ENCODE assay signal across 34 mouse cellular contexts in the genomic region with DNA sequence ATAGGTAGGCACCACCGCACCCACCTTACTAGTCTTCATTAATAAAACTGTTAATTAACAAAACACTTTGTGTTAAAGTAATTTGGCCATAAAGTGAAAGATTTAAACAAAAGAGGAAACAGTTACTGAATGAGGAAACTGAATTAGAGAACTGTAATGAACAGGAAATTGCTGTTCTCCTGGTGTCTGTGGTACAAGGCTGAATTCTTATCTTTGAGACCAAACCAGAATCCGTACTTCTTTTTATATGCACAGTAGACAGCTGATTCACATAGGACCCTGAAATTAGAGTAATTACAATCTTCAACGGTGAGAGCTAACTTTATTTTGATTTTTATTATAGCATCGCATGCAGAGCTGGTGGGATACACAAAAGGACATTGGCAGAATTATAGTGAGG. TPM values are rescaled to one million over a fixed set of nuclear protein-coding genes. Genes with fewer than 3 reads are reported as not detected.
DNase-seq lines count a peak whose midpoint lies in the region; ATAC-seq and TF ChIP-seq lines count a peak whose summit lies in the region.
"Had no signal": no experiment of that assay in that cellular context is flagged by ENCODE, and none has a peak within 500 bp of the region (broad histone marks: within the 10 kb centered on the region; RNA-seq: fewer than 3 reads in every experiment).

No protein-coding gene starts in this region.

- H3K4me2 ChIP-seq in hindbrain, embryonic 12.5 days (replicated peaks) = no peak overlapping the region
- H3K4me2 ChIP-seq: embryonic facial prominence, embryonic 15.5 days; forebrain, embryonic 12.5 days; hindbrain, embryonic 15.5 days; kidney, embryonic 15.5 days; limb, embryonic 12.5 days; liver, embryonic 15.5 days; lung, embryonic 14.5 days; neural tube, embryonic 12.5 days had no signal

- TF ChIP-seq CTCF in MEL (IDR thresholded peaks at IDR 0.05 in 2 of 3, conservative IDR thresholded peaks at IDR 0.05 in 1 of 3; ENCODE audit: control insufficient read depth in 1 of 3, insufficient read depth in 1 of 3, low read depth in 2 of 3, low read length in 3 of 3, poor library complexity in 1 of 3, severe bottlenecking in 1 of 3) = no peak

- TF ChIP-seq POLR2A in MEL (IDR thresholded peaks at IDR 0.05; ENCODE audit: control insufficient read depth in 1 of 2, insufficient read depth in 1 of 2, low read depth in 1 of 2, low read length in 2 of 2, poor library complexity in 1 of 2) = no peak

- H3K4me1 ChIP-seq in MEL (ENCODE audit: control insufficient read depth in 1 of 2, insufficient read depth in 2 of 2, low read length in 2 of 2) = peaks cover 6 to 11% of the 10 kb centered on the region in 2 experiments; a peak in 3 of 4 replicates
- H3K4me1 ChIP-seq in hindbrain, embryonic 12.5 days = no peaks in the 10 kb centered on the region
- H3K4me1 ChIP-seq: embryonic facial prominence, embryonic 10.5 days; embryonic facial prominence, embryonic 15.5 days; forebrain, embryonic 12.5 days; heart, embryonic 10.5 days; hindbrain, embryonic 15.5 days; kidney, embryonic 15.5 days; limb, embryonic 12.5 days; liver, embryonic 15.5 days; neural tube, embryonic 12.5 days had no signal

- no peak overlapping the region for H3K4me3 ChIP-seq in MEL (ENCODE audit: control insufficient read depth in 1 of 2, insufficient read depth in 1 of 2, low read depth in 2 of 2, low read length in 2 of 2)
- no peak overlapping the region for H3K4me3 ChIP-seq in hindbrain, embryonic 12.5 days
- H3K4me3 ChIP-seq: embryonic facial prominence, embryonic 10.5 days; embryonic facial prominence, embryonic 15.5 days; forebrain, embryonic 12.5 days; heart, embryonic 10.5 days; hindbrain, embryonic 15.5 days; kidney, embryonic 15.5 days; left cerebral cortex, adult 2 months; limb, embryonic 12.5 days; liver, embryonic 15.5 days; myocyte; neural tube, embryonic 12.5 days had no signal

- ATAC-seq in hematopoietic stem cell, adult 5-6 weeks (replicated peaks in 1 of 2; ENCODE audit: insufficient read depth in 1 of 2, low FRiP score in 2 of 2, low TSS enrichment in 1 of 2, low read depth in 1 of 2, poor library complexity in 2 of 2, severe bottlenecking in 2 of 2) = peak; percentile 78 to 86
- peak; percentile 39; the same call in 1 of the 2 replicates for ATAC-seq in neutrophil, adult 5-6 weeks (ENCODE audit: extremely low read depth, insufficient number of reproducible peaks, low FRiP score, poor library complexity, severe bottlenecking)
- ATAC-seq in hindbrain, embryonic 12.5 days (ENCODE audit: low FRiP score) = no peak
- ATAC-seq: forebrain, postnatal 0 days; inflammation-experienced regulatory T-cells, adult 6 months; Patski had no signal

- TF ChIP-seq RAD21 in MEL (IDR thresholded peaks at IDR 0.05; ENCODE audit: low read depth, low read length) = no peak

- peak; percentile 81 to 95 for TF ChIP-seq EP300 in MEL (IDR thresholded peaks at IDR 0.05; ENCODE audit: low read depth in 1 of 2, low read length in 2 of 2)

- peaks cover 14 to 20% of the 10 kb centered on the region in 2 experiments; a peak in 3 of 4 replicates for H3K36me3 ChIP-seq in MEL (ENCODE audit: control insufficient read depth in 1 of 2, insufficient read depth in 2 of 2, low read length in 2 of 2)
- H3K36me3 ChIP-seq in hindbrain, embryonic 12.5 days = peaks cover 19% of the 10 kb centered on the region

- H3K27ac ChIP-seq in MEL (ENCODE audit: control insufficient read depth, low read depth, low read length) = peak overlapping the region; percentile 65
- H3K27ac ChIP-seq in hindbrain, embryonic 12.5 days = no peak overlapping the region
- H3K27ac ChIP-seq: embryonic facial prominence, embryonic 10.5 days; embryonic facial prominence, embryonic 15.5 days; forebrain, embryonic 12.5 days; heart, embryonic 10.5 days; hindbrain, embryonic 15.5 days; kidney, embryonic 15.5 days; left cerebral cortex, adult 2 months; limb, embryonic 12.5 days; liver, embryonic 15.5 days; neural tube, embryonic 12.5 days had no signal

- 93% methylated on average over 4 of the region's 4 CpGs for WGBS in hindbrain, embryonic 12.5 days

- peak; percentile 63 for DNase-seq in 416B (ENCODE audit: low read depth)
- DNase-seq in MEL (ENCODE audit: low read depth, low spot score) = peak; percentile 79
- DNase-seq in cerebellum, postnatal 25 days = no peak
- no peak for DNase-seq in ovary, postnatal 14 days (ENCODE audit: low spot score)
- DNase-seq: adrenal gland, postnatal 10 days; cerebellum, adult 11-12 months; cerebellum, adult 9-11 months; forebrain, postnatal 0 days; heart, postnatal 36 days; kidney, adult 18-20 months; kidney, postnatal 25 days; lung, embryonic 14.5 days; midbrain, embryonic 14.5 days; thymus, postnatal 14 days had no signal

- H3K79me2 ChIP-seq in MEL (ENCODE audit: control insufficient read depth, insufficient read depth, low read length, poor library complexity) = no peaks in the 10 kb centered on the region

- no peaks in the 10 kb centered on the region for H3K27me3 ChIP-seq in MEL (ENCODE audit: control insufficient read depth in 1 of 2, insufficient read depth in 2 of 2, low read length in 2 of 2)
- H3K27me3 ChIP-seq in hindbrain, embryonic 12.5 days = no peaks in the 10 kb centered on the region
- H3K27me3 ChIP-seq: embryonic facial prominence, embryonic 15.5 days; forebrain, embryonic 12.5 days; hindbrain, embryonic 15.5 days; kidney, embryonic 15.5 days; limb, embryonic 12.5 days; liver, embryonic 15.5 days; neural tube, embryonic 12.5 days; Patski had no signal

- H3K9me3 ChIP-seq in MEL (replicated peaks; ENCODE audit: insufficient read depth, low read length) = no peaks in the 10 kb centered on the region
- H3K9me3 ChIP-seq in hindbrain, embryonic 12.5 days (replicated peaks) = no peaks in the 10 kb centered on the region
- H3K9me3 ChIP-seq: embryonic facial prominence, embryonic 10.5 days; embryonic facial prominence, embryonic 15.5 days; forebrain, embryonic 12.5 days; heart, embryonic 10.5 days; hindbrain, embryonic 15.5 days; kidney, embryonic 15.5 days; limb, embryonic 12.5 days; liver, embryonic 15.5 days; neural tube, embryonic 12.5 days had no signal

- peak overlapping the region; percentile 34; the same call in 1 of the 2 replicates for H3K9ac ChIP-seq in MEL (ENCODE audit: control insufficient read depth, low read depth, low read length, poor library complexity, severe bottlenecking)
- H3K9ac ChIP-seq in hindbrain, embryonic 12.5 days = no peak overlapping the region
- H3K9ac ChIP-seq: embryonic facial prominence, embryonic 15.5 days; forebrain, embryonic 12.5 days; forebrain, postnatal 0 days; hindbrain, embryonic 15.5 days; kidney, embryonic 15.5 days; limb, embryonic 12.5 days; liver, embryonic 15.5 days; lung, embryonic 14.5 days; neural tube, embryonic 12.5 days had no signal

TF ChIP-seq in MEL, 35 proteins besides CTCF, POLR2A, EP300 and RAD21:
- TF ChIP-seq GATA1 (IDR thresholded peaks at IDR 0.05; ENCODE audit: low read depth, low read length) = peak; percentile 82
- no peak for TF ChIP-seq BHLHE40 (IDR thresholded peaks at IDR 0.05; ENCODE audit: borderline replicate concordance, low read depth, low read length)
- TF ChIP-seq ETS1 (IDR thresholded peaks at IDR 0.05; ENCODE audit: low read depth, low read length) = peak; percentile 88
- no peak for TF ChIP-seq ZC3H11A (IDR thresholded peaks at IDR 0.05; ENCODE audit: low read depth, low read length)
- TF ChIP-seq RCOR1 (IDR thresholded peaks at IDR 0.05; ENCODE audit: low read depth, low read length) = peak; percentile 87
- TF ChIP-seq TAL1 (IDR thresholded peaks at IDR 0.05; ENCODE audit: low read length) = peak; percentile 42; the same call in 1 of the 2 replicates
- peak; percentile 72 for TF ChIP-seq SIN3A (IDR thresholded peaks at IDR 0.05; ENCODE audit: low read length)
- peak; percentile 55; the same call in 1 of the 2 replicates for TF ChIP-seq TCF12 (IDR thresholded peaks at IDR 0.05; ENCODE audit: low read depth, low read length)
- TF ChIP-seq USF2 (IDR thresholded peaks at IDR 0.05; ENCODE audit: borderline replicate concordance in 1 of 2, insufficient read depth in 1 of 2, low read depth in 1 of 2, low read length in 2 of 2) = no peak

RNA-seq across cellular contexts. Expression of gene Mtmr6, which starts 25.3 kb away (rescaled TPM):
- total RNA-seq in MEL (2012; rRNA removed) = 29.1 and 32.5 TPM in 2 replicates
- polyA plus RNA-seq in MEL (2012; ENCODE audit: insufficient read depth in 1 of 2, insufficient read length in 2 of 2, low read depth in 1 of 2, low replicate concordance in 2 of 2, missing spikeins in 1 of 2) = 10 to 100 TPM in 1 of 2 experiments, not detected in 1; 21.3 TPM
- total RNA-seq in hematopoietic stem cell, adult 5-6 weeks (2017) = 60.0 and 67.3 TPM in 2 replicates
- total RNA-seq in neutrophil, adult 5-6 weeks (2017) = 138 and 142 TPM in 2 replicates
- 58.0 and 58.4 TPM in 2 replicates for polyA plus RNA-seq in hindbrain, embryonic 12.5 days (2016; fragmentation: Nextera tagmentation; extraction: Ambion mirVana)

RNA-seq across cellular contexts. Expression of gene Gm49336, which starts 39.1 kb away (rescaled TPM):
- total RNA-seq in MEL (2012; rRNA removed) = 75.6 and 87.9 TPM in 2 replicates
- 10 to 100 TPM; 37.1 to 59.9 TPM for polyA plus RNA-seq in MEL (2012; ENCODE audit: insufficient read depth in 1 of 2, insufficient read length in 2 of 2, low read depth in 1 of 2, low replicate concordance in 2 of 2, missing spikeins in 1 of 2)
- 79.8 and 98.7 TPM in 2 replicates for total RNA-seq in hematopoietic stem cell, adult 5-6 weeks (2017)
- total RNA-seq in neutrophil, adult 5-6 weeks (2017) = 58.7 and 61.6 TPM in 2 replicates
- 63.9 and 72.0 TPM in 2 replicates for polyA plus RNA-seq in hindbrain, embryonic 12.5 days (2016; fragmentation: Nextera tagmentation; extraction: Ambion mirVana)

RNA-seq across cellular contexts. Expression of gene Nupl1, which starts 39.1 kb away (rescaled TPM):
- not detected in 2 replicates for total RNA-seq in MEL (2012; rRNA removed)
- not detected for polyA plus RNA-seq in MEL (2012; ENCODE audit: insufficient read depth in 1 of 2, insufficient read length in 2 of 2, low read depth in 1 of 2, low replicate concordance in 2 of 2, missing spikeins in 1 of 2)
- not detected in 2 replicates for total RNA-seq in hematopoietic stem cell, adult 5-6 weeks (2017)
- not detected in 2 replicates for total RNA-seq in neutrophil, adult 5-6 weeks (2017)
- 0.06 TPM in 1 of 2 replicates, not detected in the other for polyA plus RNA-seq in hindbrain, embryonic 12.5 days (2016; fragmentation: Nextera tagmentation; extraction: Ambion mirVana)
- total RNA-seq: adrenal gland, postnatal 10 days; forebrain, postnatal 0 days; gastrocnemius, adult 8-10 months; heart, postnatal 36 days; layer of hippocampus, postnatal 14 days; left cerebral cortex, adult 2 months; liver, adult 2 months had no signal
- polyA plus RNA-seq: embryonic facial prominence, embryonic 10.5 days; embryonic facial prominence, embryonic 15.5 days; forebrain, postnatal 0 days; heart, embryonic 10.5 days; heart, embryonic 16.5 days; inflammation-experienced regulatory T-cells, adult 6 months; kidney, embryonic 15.5 days; limb, embryonic 12.5 days; liver, adult 2 months; lung, embryonic 14.5 days; midbrain, embryonic 14.5 days; myocyte; neural tube, embryonic 12.5 days; Patski had no signal

Comparison
In these comparisons a context has a peak if more than half of its experiments do, and no peak if none do; other contexts are left out.
1. DNase-seq: peak in 416B (single experiment) and MEL (single experiment); none in cerebellum, postnatal 25 days (0 of 2) and ovary, postnatal 14 days (single experiment).